Mouse (Mus musculus): ENCODE measurements around the gene Brk1. TPM values are rescaled to one million over a fixed set of nuclear protein-coding genes. Genes with fewer than 3 reads are reported as not detected.
A peak's percentile ranks its signal among the peaks of the same experiment; 100 is the strongest.

The Brk1 gene
- total and polyA plus RNA-seq, 3 experiments, result 112 to 245 (median 142) TPM

- Histone ChIP-seq H3K4me1 (ENCODE audit: control insufficient read depth in 1 of 2, insufficient read depth in 2 of 2) (peaks cover 9 to 35% of the 10 kb centered on the region in 2 experiments), H3K79me2 (replicated peaks; ENCODE audit: control insufficient read depth, extremely low read depth, insufficient read depth, poor library complexity, severe bottlenecking) (peaks cover 48% of the 10 kb centered on the region), H3K4me3 (replicated peaks in 1 of 3; ENCODE audit: low read depth in 2 of 3, low read length in 2 of 3, poor library complexity in 1 of 3) (peak within 1 kb of the TSS; percentile 67 to 96 (median 75)), H3K27ac (ENCODE audit: insufficient read depth, low read depth) (peak within 1 kb of the TSS; percentile 81), H3K9me3 (replicated peaks; ENCODE audit: low read length) (no peaks in the 10 kb centered on the region), H3K27me3 (replicated peaks) (no peaks in the 10 kb centered on the region), H3K9ac (ENCODE audit: insufficient read depth, low read depth) (peak within 1 kb of the TSS; percentile 58), H3K4me2 (ENCODE audit: insufficient read depth, low read depth, poor library complexity, severe bottlenecking) (peak within 1 kb of the TSS; percentile 97), H3K36me3 (replicated peaks in 1 of 2; ENCODE audit: control insufficient read depth in 1 of 2, insufficient read depth in 1 of 2, low read length in 1 of 2) (peaks cover 0 to 15% of the 10 kb centered on the region in 2 experiments)
- DNase-seq (ENCODE audit: extremely low read depth), result peak; percentile 92
- dilution Hi-C loops (cut with MboI; ENCODE audit: extremely low pct_ligation_motif_present, extremely low pct_unique_long_range_greater_than_20kb, low sequenced_read_pairs) (no loop called here), in situ Hi-C loops (cut with MboI; ENCODE audit: low pct_ligation_motif_present, low pct_unique_long_range_greater_than_20kb, low sequenced_read_pairs) (loop anchor here (5.0 kb wide), 1 partner anchor 39 kb away; no protein-coding TSS in a partner anchor)
- TF ChIP-seq HCFC1 (IDR thresholded peaks at IDR 0.05; ENCODE audit: low read depth, low read length), result peak; percentile 57; the same call in 1 of the 2 replicates
- no peak for TF ChIP-seq PAX5 (IDR thresholded peaks at IDR 0.05; ENCODE audit: low read length)
- TF ChIP-seq ETS1 (conservative IDR thresholded peaks at IDR 0.05; ENCODE audit: low read depth, low read length), result peak; percentile 30; the same call in 1 of the 2 replicates
- TF ChIP-seq RAD21 (IDR thresholded peaks at IDR 0.05; ENCODE audit: low read depth, low read length), result peak; percentile 97
- peak; percentile 90 for TF ChIP-seq MXI1 (IDR thresholded peaks at IDR 0.05; ENCODE audit: low read depth, low read length)
- TF ChIP-seq CHD2 (IDR thresholded peaks at IDR 0.05; ENCODE audit: low read length), result 0 out of 2 replicates have a peak, but pooled peaks have one; percentile 44
- no peak for TF ChIP-seq GABPA (IDR thresholded peaks at IDR 0.05; ENCODE audit: insufficient replicate concordance, low read depth, low read length)
- TF ChIP-seq SMC3 (IDR thresholded peaks at IDR 0.05; ENCODE audit: low read depth, low read length), result peak; percentile 100
- no peak; the same call in 1 of the 2 replicates for TF ChIP-seq NRF1 (IDR thresholded peaks at IDR 0.05; ENCODE audit: low read depth, low read length)
- peak; percentile 14; the same call in 1 of the 2 replicates for TF ChIP-seq USF1 (IDR thresholded peaks at IDR 0.05; ENCODE audit: low read depth, low read length)
- TF ChIP-seq MYC (IDR thresholded peaks at IDR 0.05; ENCODE audit: low read depth, low read length), result peak; percentile 68
- TF ChIP-seq POLR2AphosphoS2 (IDR thresholded peaks at IDR 0.05; ENCODE audit: low read depth, low read length), result peak; percentile 53; the same call in 1 of the 2 replicates
- 0 out of 2 replicates have a peak, but pooled peaks have one; percentile 42 for TF ChIP-seq TBP (conservative IDR thresholded peaks at IDR 0.05; ENCODE audit: low read depth, low read length)
- TF ChIP-seq CTCF (conservative IDR thresholded peaks at IDR 0.05 in 1 of 2, IDR thresholded peaks at IDR 0.05 in 1 of 2; ENCODE audit: low read depth in 2 of 2, low read length in 2 of 2), result peak; percentile 45 to 100; a peak in 3 of 4 replicates
- 0 out of 2 replicates have a peak, but pooled peaks have one; percentile 21 for TF ChIP-seq KAT2A (IDR thresholded peaks at IDR 0.05; ENCODE audit: insufficient replicate concordance, low read length)
- TF ChIP-seq MAZ (IDR thresholded peaks at IDR 0.05; ENCODE audit: low read depth, low read length), result peak; percentile 91
- peak; percentile 48 for TF ChIP-seq ZNF384 (IDR thresholded peaks at IDR 0.05; ENCODE audit: low read depth, low read length)
- TF ChIP-seq TCF12 (IDR thresholded peaks at IDR 0.05; ENCODE audit: low read depth, low read length), result peak; percentile 92
- TF ChIP-seq USF2 (conservative IDR thresholded peaks at IDR 0.05; ENCODE audit: low read depth, low read length), result no peak; the same call in 1 of the 2 replicates
- TF ChIP-seq UBTF (IDR thresholded peaks at IDR 0.05; ENCODE audit: low read depth, low read length), result peak; percentile 90
- TF ChIP-seq E2F4 (IDR thresholded peaks at IDR 0.05; ENCODE audit: insufficient replicate concordance, low read depth, low read length), result no peak
- TF ChIP-seq ZMIZ1 (IDR thresholded peaks at IDR 0.05; ENCODE audit: low read depth, low read length), result peak; percentile 79
- no peak for TF ChIP-seq ZKSCAN1 (IDR thresholded peaks at IDR 0.05; ENCODE audit: borderline replicate concordance, low read depth, low read length)
- no peak for TF ChIP-seq JUND (conservative IDR thresholded peaks at IDR 0.05; ENCODE audit: low read depth, low read length)
- peak; percentile 47; the same call in 1 of the 2 replicates for TF ChIP-seq CHD1 (IDR thresholded peaks at IDR 0.05; ENCODE audit: low read depth, low read length)
- TF ChIP-seq MAFK (IDR thresholded peaks at IDR 0.05; ENCODE audit: insufficient replicate concordance, low read length), result no peak
- TF ChIP-seq IRF4 (IDR thresholded peaks at IDR 0.05; ENCODE audit: low read depth, low read length), result peak; percentile 83
- TF ChIP-seq RCOR1 (conservative IDR thresholded peaks at IDR 0.05; ENCODE audit: low read depth, low read length), result no peak; the same call in 1 of the 2 replicates
- no peak for TF ChIP-seq EP300 (IDR thresholded peaks at IDR 0.05; ENCODE audit: low read length)
- peak; percentile 76; the same call in 1 of the 2 replicates for TF ChIP-seq MEF2A (IDR thresholded peaks at IDR 0.05; ENCODE audit: borderline replicate concordance, low read depth, low read length)
- peak; percentile 96 for TF ChIP-seq ZC3H11A (IDR thresholded peaks at IDR 0.05; ENCODE audit: low read depth, low read length)
- TF ChIP-seq JUN (IDR thresholded peaks at IDR 0.05; ENCODE audit: insufficient read depth, low read depth, low read length), result no peak
- peak; percentile 72 for TF ChIP-seq ELF1 (IDR thresholded peaks at IDR 0.05; ENCODE audit: low read depth, low read length)
- TF ChIP-seq BHLHE40 (IDR thresholded peaks at IDR 0.05; ENCODE audit: low read depth, low read length), result peak; percentile 58; the same call in 1 of the 2 replicates
- TF ChIP-seq NELFE (IDR thresholded peaks at IDR 0.05; ENCODE audit: low read depth, low read length), result peak; percentile 89
- peak; percentile 83 for TF ChIP-seq POLR2A (IDR thresholded peaks at IDR 0.05; ENCODE audit: low read depth, low read length)
- peak; percentile 87 for TF ChIP-seq MAX (IDR thresholded peaks at IDR 0.05; ENCODE audit: low read length)
- peak; percentile 93 for TF ChIP-seq SIN3A (IDR thresholded peaks at IDR 0.05; ENCODE audit: low read length)
Observed at GRCm38 (mm10) chr6:113638302-113639040, 33.9 kb downstream of the Brk1 start, which contains the start of gene Irak2. Gene Irak2 (plus strand): TSS chr6:113638467.
